Mouse (Mus musculus): Measurements from ENCODE around the gene Slc4a5. TPM values are rescaled to one million over a fixed set of nuclear protein-coding genes. Genes with fewer than 3 reads are reported as not detected.

Gene Slc4a5
- polyA plus RNA-seq, 1 experiment from 2014 or later: 2.5 TPM

DNA sequence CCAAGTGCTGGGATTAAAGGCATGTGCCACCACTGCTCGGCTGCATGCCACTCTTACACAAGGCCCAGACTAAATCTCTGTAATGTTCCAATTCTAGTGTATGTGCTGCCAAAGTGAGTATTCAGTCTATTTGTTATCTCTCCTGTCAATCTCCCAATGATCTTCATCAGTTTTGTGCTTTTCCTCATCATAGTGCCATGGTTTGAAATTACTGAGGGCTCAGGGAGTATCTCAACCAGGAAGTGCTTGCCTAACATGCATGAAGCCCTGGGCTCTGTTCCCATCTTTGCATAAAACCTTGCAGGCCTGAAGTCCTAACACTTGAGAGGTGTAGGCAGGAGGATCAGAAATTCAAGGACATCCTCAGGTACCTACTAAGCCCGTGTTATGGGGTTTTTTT, 103.2 kb downstream of the Slc4a5 start:
- H3K4me2 ChIP-seq (replicated peaks; ENCODE audit: low read depth, low read length): no peak overlapping the region
- H3K27ac ChIP-seq (ENCODE audit: low read depth, low read length): no peak overlapping the region
- no peaks in the 10 kb centered on the region for H3K36me3 ChIP-seq (ENCODE audit: control insufficient read depth, insufficient read depth, low read length)
- ATAC-seq (ENCODE audit: low FRiP score) (no peak), DNase-seq (ENCODE audit: low spot score) (no peak)
- H3K9ac ChIP-seq (ENCODE audit: low read depth, low read length): no peak overlapping the region
- no peaks in the 10 kb centered on the region for H3K9me3 ChIP-seq (ENCODE audit: control insufficient read depth, low read length)
- no peaks in the 10 kb centered on the region for H3K27me3 ChIP-seq (ENCODE audit: control insufficient read depth, insufficient read depth, low read length)
- WGBS: 73% methylated on average over 2 of the region's 2 CpGs
- no peaks in the 10 kb centered on the region for H3K4me1 ChIP-seq (replicated peaks; ENCODE audit: control insufficient read depth, insufficient read depth, low read length)
- H3K4me3 ChIP-seq (ENCODE audit: low read depth, low read length): no peak overlapping the region

DNA sequence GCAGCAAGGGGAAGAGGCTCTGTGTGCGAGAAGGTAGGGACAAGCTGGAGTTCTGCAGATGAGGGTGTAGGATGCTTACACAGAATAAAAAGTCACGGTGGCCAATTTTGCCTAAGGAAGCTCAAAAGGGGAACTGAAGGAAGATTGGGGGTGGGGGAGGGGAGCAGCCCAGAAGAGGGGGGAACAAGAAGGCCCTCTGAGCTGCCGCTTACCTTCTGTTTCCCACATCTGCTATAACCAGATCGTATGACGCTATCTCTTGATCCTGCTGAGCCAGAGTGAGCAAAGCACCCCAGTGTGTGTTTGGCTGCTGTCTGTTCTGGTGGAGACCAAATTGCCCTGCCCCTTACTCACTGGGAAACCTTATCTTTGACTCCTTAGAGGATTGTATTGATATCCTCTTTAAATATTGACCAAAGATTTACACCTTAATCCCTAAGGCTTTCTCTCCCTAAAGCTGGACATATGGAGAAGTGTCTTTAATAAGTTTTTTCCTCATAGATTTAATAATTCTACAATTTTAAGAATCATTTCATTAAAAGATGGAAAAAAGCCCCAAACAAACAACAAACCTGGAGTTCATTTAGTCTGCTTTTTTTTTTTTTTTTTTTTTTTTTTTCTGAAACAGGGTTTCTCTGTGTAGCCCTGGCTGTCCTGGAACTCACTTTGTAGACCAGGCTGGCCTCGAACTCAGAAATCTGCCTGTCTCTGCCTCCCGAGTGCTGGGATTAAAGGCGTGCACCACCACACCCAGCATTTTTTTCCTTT, 104.2 kb downstream of the Slc4a5 start:
- H3K4me3 ChIP-seq (ENCODE audit: low read depth, low read length): no peak overlapping the region
- no peaks in the 10 kb centered on the region for H3K27me3 ChIP-seq (ENCODE audit: control insufficient read depth, insufficient read depth, low read length)
- 62% methylated on average over 8 of the region's 8 CpGs for WGBS
- DNase-seq (ENCODE audit: low spot score): no peak
- H3K27ac ChIP-seq (ENCODE audit: low read depth, low read length): no peak overlapping the region
- H3K36me3 ChIP-seq (ENCODE audit: control insufficient read depth, insufficient read depth, low read length): no peaks in the 10 kb centered on the region
- no peaks in the 10 kb centered on the region for H3K4me1 ChIP-seq (replicated peaks; ENCODE audit: control insufficient read depth, insufficient read depth, low read length)
- no peak overlapping the region for H3K4me2 ChIP-seq (replicated peaks; ENCODE audit: low read depth, low read length)
- no peaks in the 10 kb centered on the region for H3K9me3 ChIP-seq (ENCODE audit: control insufficient read depth, low read length)
- ATAC-seq (ENCODE audit: low FRiP score): no peak
- H3K9ac ChIP-seq (ENCODE audit: low read depth, low read length): no peak overlapping the region

- Histone ChIP-seq H3K27me3 (ENCODE audit: control insufficient read depth, insufficient read depth, low read length) (no peaks in the 10 kb centered on the region), H3K4me2 (replicated peaks; ENCODE audit: low read depth, low read length) (peak within 1 kb of the TSS; percentile 50), H3K4me3 (ENCODE audit: low read depth, low read length) (peak within 1 kb of the TSS; percentile 79), H3K27ac (ENCODE audit: low read depth, low read length) (peak within 1 kb of the TSS; percentile 90), H3K9ac (ENCODE audit: low read depth, low read length) (peak within 1 kb of the TSS; percentile 82), H3K4me1 (replicated peaks; ENCODE audit: control insufficient read depth, insufficient read depth, low read length) (no peaks in the 10 kb centered on the region), H3K9me3 (ENCODE audit: control insufficient read depth, low read length) (no peaks in the 10 kb centered on the region), H3K36me3 (ENCODE audit: control insufficient read depth, insufficient read depth, low read length) (no peaks in the 10 kb centered on the region)
- DNase-seq (ENCODE audit: low spot score) (peak; percentile 94), ATAC-seq (ENCODE audit: low FRiP score) (peak; percentile 99)
- WGBS: 2% methylated on average over 59 of the region's 65 CpGs
Measured at GRCm38 (mm10) chr6:83325525-83326393, 106.1 kb downstream of the Slc4a5 start, which contains the start of the genes Mthfd2 and Mob1a. Mthfd2 (minus strand) TSS chr6:83325908. Mob1a (plus strand) TSS chr6:83326016.

- DNase-seq (ENCODE audit: low spot score): no peak
- H3K4me3 ChIP-seq (ENCODE audit: low read depth, low read length): peak overlapping the region; percentile 79
- ATAC-seq (ENCODE audit: low FRiP score): peak; percentile 56; the same call in 1 of the 2 replicates
- H3K4me1 ChIP-seq (replicated peaks; ENCODE audit: control insufficient read depth, insufficient read depth, low read length): no peaks in the 10 kb centered on the region
- 15% methylated on average over 6 of the region's 6 CpGs for WGBS
- H3K9me3 ChIP-seq (ENCODE audit: control insufficient read depth, low read length): no peaks in the 10 kb centered on the region
- peak overlapping the region; percentile 90 for H3K27ac ChIP-seq (ENCODE audit: low read depth, low read length)
- peak overlapping the region; percentile 50 for H3K4me2 ChIP-seq (replicated peaks; ENCODE audit: low read depth, low read length)
- peak overlapping the region; percentile 82 for H3K9ac ChIP-seq (ENCODE audit: low read depth, low read length)
- H3K27me3 ChIP-seq (ENCODE audit: control insufficient read depth, insufficient read depth, low read length): no peaks in the 10 kb centered on the region
- no peaks in the 10 kb centered on the region for H3K36me3 ChIP-seq (ENCODE audit: control insufficient read depth, insufficient read depth, low read length)
Measured at GRCm38 (mm10) chr6:83326394-83326736, 106.7 kb downstream of the Slc4a5 start.

- Histone ChIP-seq H3K4me2 (replicated peaks; ENCODE audit: low read depth, low read length) (peak overlapping the region; percentile 50), H3K36me3 (ENCODE audit: control insufficient read depth, insufficient read depth, low read length) (no peaks in the 10 kb centered on the region), H3K9me3 (ENCODE audit: control insufficient read depth, low read length) (no peaks in the 10 kb centered on the region), H3K4me1 (replicated peaks; ENCODE audit: control insufficient read depth, insufficient read depth, low read length) (no peaks in the 10 kb centered on the region), H3K9ac (ENCODE audit: low read depth, low read length) (peak overlapping the region; percentile 82; the same call in 1 of the 2 replicates), H3K27me3 (ENCODE audit: control insufficient read depth, insufficient read depth, low read length) (no peaks in the 10 kb centered on the region), H3K27ac (ENCODE audit: low read depth, low read length) (no peak overlapping the region), H3K4me3 (ENCODE audit: low read depth, low read length) (peak overlapping the region; percentile 79)
- WGBS: 72% methylated on average over 6 of the region's 6 CpGs
- ATAC-seq (ENCODE audit: low FRiP score): no peak
- DNase-seq (ENCODE audit: low spot score): peak; percentile 6
Measured at GRCm38 (mm10) chr6:83326761-83327160, 107.1 kb downstream of the Slc4a5 start.

- H3K9ac ChIP-seq (ENCODE audit: low read depth, low read length): no peak overlapping the region
- no peaks in the 10 kb centered on the region for H3K36me3 ChIP-seq (ENCODE audit: control insufficient read depth, insufficient read depth, low read length)
- no peaks in the 10 kb centered on the region for H3K27me3 ChIP-seq (ENCODE audit: control insufficient read depth, insufficient read depth, low read length)
- WGBS: 89% methylated on average over 3 of the region's 3 CpGs
- no peak overlapping the region for H3K4me2 ChIP-seq (replicated peaks; ENCODE audit: low read depth, low read length)
- H3K27ac ChIP-seq (ENCODE audit: low read depth, low read length): no peak overlapping the region
- H3K4me1 ChIP-seq (replicated peaks; ENCODE audit: control insufficient read depth, insufficient read depth, low read length): no peaks in the 10 kb centered on the region
- no peak overlapping the region for H3K4me3 ChIP-seq (ENCODE audit: low read depth, low read length)
- peak; percentile 7 for DNase-seq (ENCODE audit: low spot score)
- ATAC-seq (ENCODE audit: low FRiP score): no peak
- H3K9me3 ChIP-seq (ENCODE audit: control insufficient read depth, low read length): no peaks in the 10 kb centered on the region
Measured at GRCm38 (mm10) chr6:83327591-83328190, 108.1 kb downstream of the Slc4a5 start.

DNA sequence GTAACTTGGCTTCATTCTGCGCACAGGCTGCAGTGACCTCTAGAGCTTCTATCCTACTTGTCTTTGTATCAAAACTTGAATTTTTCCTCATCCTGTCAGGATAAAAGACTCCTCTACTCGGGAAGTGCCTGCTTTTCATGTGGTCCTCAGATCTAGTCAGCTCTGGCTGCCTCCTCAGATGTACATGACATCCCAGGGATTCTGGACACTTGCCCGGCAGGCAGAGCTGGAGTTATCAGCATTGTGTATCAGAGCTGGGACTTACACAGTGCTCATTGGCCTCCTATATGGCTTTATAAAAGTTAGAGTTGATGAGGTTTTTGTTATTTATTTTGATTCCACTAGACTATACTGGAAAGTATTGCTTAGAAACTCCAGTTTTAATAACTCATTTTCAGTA, 121.8 kb downstream of the Slc4a5 start:
- DNase-seq (ENCODE audit: low spot score): no peak
- 87% methylated on average over 3 of the region's 3 CpGs for WGBS
- H3K4me2 ChIP-seq (replicated peaks; ENCODE audit: low read depth, low read length): no peak overlapping the region
- H3K27ac ChIP-seq (ENCODE audit: low read depth, low read length): no peak overlapping the region
- no peak overlapping the region for H3K9ac ChIP-seq (ENCODE audit: low read depth, low read length)
- no peaks in the 10 kb centered on the region for H3K36me3 ChIP-seq (ENCODE audit: control insufficient read depth, insufficient read depth, low read length)
- no peaks in the 10 kb centered on the region for H3K27me3 ChIP-seq (ENCODE audit: control insufficient read depth, insufficient read depth, low read length)
- no peak overlapping the region for H3K4me3 ChIP-seq (ENCODE audit: low read depth, low read length)
- ATAC-seq (ENCODE audit: low FRiP score): no peak
- H3K4me1 ChIP-seq (replicated peaks; ENCODE audit: control insufficient read depth, insufficient read depth, low read length): no peaks in the 10 kb centered on the region
- H3K9me3 ChIP-seq (ENCODE audit: control insufficient read depth, low read length): no peaks in the 10 kb centered on the region

- WGBS: 90% methylated on average over 2 of the region's 2 CpGs
- Histone ChIP-seq H3K36me3 (ENCODE audit: control insufficient read depth, insufficient read depth, low read length) (no peaks in the 10 kb centered on the region), H3K9ac (ENCODE audit: low read depth, low read length) (no peak overlapping the region), H3K27me3 (ENCODE audit: control insufficient read depth, insufficient read depth, low read length) (no peaks in the 10 kb centered on the region), H3K4me2 (replicated peaks; ENCODE audit: low read depth, low read length) (no peak overlapping the region), H3K27ac (ENCODE audit: low read depth, low read length) (no peak overlapping the region), H3K9me3 (ENCODE audit: control insufficient read depth, low read length) (no peaks in the 10 kb centered on the region), H3K4me1 (replicated peaks; ENCODE audit: control insufficient read depth, insufficient read depth, low read length) (no peaks in the 10 kb centered on the region), H3K4me3 (ENCODE audit: low read depth, low read length) (no peak overlapping the region)
- ATAC-seq (ENCODE audit: low FRiP score) (no peak), DNase-seq (ENCODE audit: low spot score) (no peak)
Measured at GRCm38 (mm10) chr6:83342957-83343356, 123.3 kb downstream of the Slc4a5 start.

Data from hindbrain, embryonic 11.5 days (tissue).